Mouse (Mus musculus) left cerebral cortex, adult 8-10 months (tissue): ENCODE measurements around the gene Cdh23. TPM values are rescaled to one million over a fixed set of nuclear protein-coding genes. Genes with fewer than 3 reads are reported as not detected.

Experiments
- DNase-seq, 2 experiments: peaks; one replicate each; pipeline ENCODE4 v3.0.0; 2022; ENCODE audit warnings: low spot score in 2 of 2
- total RNA-seq, 4 experiments: library from RNA; stranded (reverse); gene quantifications; 2 replicates each; pipeline ENCODE4 v1.2.4; 2022

Cdh23 gene
- total RNA-seq, 4 experiments from 2014 or later = 2.0 to 5.3 (median 4.2) TPM

- DNase-seq = peak; percentile 56 to 82
These were observed 433.9 kb downstream of the Cdh23 start for GRCm38 (mm10) chr10:60262386-60262785.

DNA sequence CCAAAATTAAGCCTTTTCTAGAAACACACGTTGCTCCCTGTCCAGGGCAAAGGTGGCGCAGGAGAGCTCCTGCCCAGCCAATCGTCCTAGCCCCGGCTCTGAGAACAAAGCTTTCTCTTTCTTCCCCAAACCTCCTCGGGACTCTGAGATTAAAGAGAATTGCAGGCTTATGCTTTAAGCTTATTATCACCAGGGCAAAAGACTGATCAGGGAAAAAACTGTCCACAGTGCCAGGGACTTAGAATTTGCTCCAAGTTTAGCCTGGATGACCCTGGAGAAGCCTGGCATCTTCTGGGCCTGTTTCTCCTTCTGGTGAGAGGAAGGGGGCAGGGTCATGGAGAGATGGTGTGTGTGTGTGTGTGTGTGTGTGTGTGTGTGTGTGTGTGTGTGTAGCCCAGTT lies 434.8 kb downstream of the Cdh23 start:
- no peak for DNase-seq

DNA sequence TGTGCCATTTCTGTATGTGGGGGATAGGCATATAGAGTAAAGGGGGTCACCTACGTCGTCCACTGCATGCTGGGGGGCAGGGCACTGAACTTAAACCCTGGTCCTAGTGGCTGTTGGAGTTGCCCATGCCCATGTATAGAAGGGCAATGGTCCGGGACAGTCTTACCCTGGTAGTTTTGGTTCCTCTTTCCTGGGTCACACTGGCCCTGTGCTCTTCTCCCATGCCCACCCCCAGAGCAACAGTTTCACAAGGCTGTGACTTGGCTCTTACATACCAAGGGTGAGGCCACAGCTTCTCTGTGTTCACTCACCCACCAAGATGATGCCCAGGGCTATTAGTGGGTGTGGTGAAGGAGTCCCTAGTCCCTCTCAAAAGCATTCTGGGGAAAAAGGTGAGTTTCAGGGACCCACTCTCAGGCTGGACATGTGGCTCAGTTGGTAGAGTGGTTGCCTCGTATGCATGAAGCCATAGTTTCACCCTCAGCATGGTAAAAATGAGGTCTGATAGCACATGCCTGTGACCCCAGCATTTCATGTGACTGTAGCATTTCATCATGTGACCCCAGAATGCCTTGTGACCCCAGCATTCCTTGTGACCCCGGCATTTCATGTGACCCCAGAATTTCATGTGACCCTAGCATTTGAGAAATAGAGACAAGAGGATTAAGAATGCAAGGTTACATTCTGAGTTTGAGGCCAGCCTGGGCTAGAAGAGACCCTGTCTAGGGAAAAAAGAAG lies 435.6 kb downstream of the Cdh23 start:
- no peak for DNase-seq

DNA sequence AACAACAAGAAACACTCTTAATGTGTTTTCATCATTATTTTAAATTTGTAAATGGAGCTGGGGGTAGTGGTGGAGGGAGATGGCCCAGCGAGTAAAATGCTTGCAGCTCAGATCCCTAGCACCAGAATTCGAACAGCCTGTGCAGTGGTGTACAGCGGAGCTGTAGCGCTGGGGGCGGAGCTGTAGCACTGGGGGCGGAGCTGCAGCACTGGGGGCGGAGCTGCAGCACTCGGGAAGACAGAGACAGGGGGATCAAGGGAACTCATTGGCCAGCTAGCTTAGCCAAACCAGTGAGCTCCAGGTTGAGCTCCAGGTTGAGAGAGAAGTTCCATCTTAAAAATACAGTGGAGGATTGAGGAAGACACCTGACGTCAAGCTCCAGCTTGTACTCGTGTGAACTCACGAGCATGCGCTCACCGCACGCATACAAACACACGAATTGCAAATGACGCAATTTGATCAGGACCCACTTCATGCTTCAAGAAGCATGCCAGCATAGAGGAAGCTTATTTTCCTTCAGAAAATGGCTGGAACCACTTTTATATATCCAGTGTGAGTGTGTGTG lies 438.9 kb downstream of the Cdh23 start:
- no peak for DNase-seq

GRCm38 (mm10) chr10:60256088-60256487 lies 440.2 kb downstream of the Cdh23 start:
- DNase-seq = no peak

Other genes with a start within 250 kb of the Cdh23 start
- 10 to 100 TPM; 13.6 to 19.6 (median 16.8) TPM for gene Slc29a3, start 56.3 kb upstream of the Cdh23 start, total RNA-seq
- 10 to 100 TPM; 14.5 to 16.4 (median 15.3) TPM for gene Unc5b, start 135.1 kb upstream of the Cdh23 start, total RNA-seq